Mouse (Mus musculus): ENCODE results near the gene Nfrkb. TPM values are rescaled to one million over a fixed set of nuclear protein-coding genes. Genes with fewer than 3 reads are reported as not detected.

The Nfrkb gene
- total RNA-seq, 2 experiments from 2014 or later, result 35.5 to 38.3 TPM

DNA sequence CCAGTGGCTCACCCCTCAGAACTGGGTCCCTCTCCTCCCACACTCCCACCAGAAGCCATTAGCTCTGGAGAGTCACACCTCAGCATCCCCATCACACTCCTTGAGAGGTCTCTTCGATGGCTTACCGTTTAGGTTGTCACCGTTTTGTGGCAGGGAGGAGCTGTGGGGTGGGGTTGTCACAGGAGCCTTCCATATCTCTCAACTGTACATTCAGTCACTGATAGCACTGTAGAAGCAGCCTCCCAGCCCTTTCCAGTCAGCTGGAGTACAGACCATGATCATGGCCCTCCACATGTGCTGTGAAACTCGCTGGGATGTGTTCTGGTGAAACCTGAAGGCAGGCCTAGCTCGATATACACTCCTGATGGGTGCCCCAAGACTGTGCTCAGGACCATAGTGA is 36.2 kb downstream of the Nfrkb start:
- no peak for DNase-seq (ENCODE audit: low spot score in 2 of 2)

DNA sequence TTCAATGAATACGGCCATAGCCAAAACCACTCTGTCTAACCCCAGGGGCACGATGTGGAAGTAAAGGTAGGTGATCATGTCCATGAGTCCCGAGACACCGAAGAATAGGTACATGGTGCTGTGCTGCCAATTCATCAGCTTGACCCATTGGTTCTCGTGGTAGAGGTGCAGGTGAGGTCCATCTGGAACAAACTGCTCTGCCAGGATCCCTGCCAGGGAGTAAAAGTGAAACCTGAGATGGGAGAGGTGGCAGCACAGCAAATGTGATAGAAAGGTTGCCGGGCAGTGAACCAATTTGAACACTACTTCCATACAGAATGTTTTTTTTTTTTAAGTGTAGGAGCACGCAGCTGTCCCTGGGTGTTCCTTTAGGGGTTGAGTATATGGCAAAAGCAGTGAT is 43.0 kb downstream of the Nfrkb start:
- no peak for DNase-seq (ENCODE audit: low spot score in 2 of 2)

DNA sequence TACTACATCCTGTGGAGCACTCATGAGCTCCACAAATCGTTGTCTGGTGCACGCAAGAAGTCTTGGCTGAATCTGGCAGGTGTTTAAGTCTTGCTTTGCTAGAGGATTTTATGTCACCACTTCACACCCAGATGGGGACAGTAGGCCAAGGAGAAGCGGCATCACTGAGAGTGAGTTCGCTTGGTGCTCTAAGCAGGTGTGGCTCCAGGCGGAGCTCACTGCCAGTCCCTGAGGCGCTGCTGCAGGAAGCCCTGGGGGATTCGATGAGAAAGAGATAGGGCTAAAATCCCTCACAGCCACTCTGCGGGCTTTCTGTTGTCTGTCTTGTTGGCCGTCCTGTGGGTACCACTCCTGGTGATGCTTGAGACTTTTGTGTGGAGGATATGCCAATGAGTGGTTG is 44.0 kb downstream of the Nfrkb start:
- DNase-seq (ENCODE audit: low spot score in 2 of 2), result no peak

DNA sequence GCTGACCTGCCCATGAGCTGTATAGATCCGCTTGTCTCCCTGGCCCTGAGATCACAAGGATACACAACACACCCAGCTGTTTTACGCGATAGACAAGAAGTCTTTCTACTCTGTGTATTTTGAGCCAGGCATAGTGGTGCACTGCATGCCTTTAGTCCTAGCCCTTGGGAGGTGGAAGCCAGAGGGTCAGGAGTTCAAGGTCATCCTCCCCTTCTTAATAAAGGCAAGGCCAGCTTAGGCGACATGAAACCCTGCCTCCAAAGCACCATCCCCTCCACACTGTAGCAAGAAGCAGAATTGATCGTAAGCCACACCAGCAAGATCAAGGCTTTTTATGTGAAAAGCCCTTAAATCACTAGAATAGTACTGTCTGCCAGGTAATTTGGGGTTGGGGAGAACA is 45.8 kb downstream of the Nfrkb start:
- DNase-seq (ENCODE audit: low spot score in 2 of 2), result no peak

DNA sequence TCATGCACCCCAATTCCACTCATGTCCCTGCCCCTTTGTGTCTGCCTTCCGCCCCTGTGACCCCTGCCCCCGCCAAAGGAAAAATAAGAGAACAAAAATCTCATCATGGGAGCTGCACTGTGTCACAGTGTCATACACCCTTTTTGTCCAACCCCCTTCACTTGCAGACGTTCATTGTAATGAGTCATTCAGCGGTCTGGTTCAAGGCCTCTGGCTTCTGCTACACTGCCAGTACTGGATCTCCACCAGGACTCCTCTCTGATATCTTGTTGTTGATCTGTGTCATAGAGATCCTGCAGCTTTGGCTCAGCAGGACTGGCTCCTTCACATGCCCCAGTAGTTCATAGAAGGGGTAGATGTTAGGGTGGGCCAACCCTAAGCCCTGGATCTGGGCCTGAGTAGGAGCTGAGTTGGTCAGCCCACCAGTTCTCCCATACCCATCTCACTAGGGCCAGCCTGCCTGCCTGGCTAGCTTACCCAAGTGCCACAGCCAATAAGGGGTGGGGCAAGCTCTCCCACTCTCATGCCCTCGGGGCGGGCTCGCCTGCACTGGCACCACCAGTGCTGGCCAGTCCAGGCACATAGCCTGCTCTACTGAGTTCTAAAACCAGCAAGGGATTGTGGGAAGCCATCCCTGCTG is 46.5 kb downstream of the Nfrkb start:
- no peak for DNase-seq (ENCODE audit: low spot score in 2 of 2)

DNA sequence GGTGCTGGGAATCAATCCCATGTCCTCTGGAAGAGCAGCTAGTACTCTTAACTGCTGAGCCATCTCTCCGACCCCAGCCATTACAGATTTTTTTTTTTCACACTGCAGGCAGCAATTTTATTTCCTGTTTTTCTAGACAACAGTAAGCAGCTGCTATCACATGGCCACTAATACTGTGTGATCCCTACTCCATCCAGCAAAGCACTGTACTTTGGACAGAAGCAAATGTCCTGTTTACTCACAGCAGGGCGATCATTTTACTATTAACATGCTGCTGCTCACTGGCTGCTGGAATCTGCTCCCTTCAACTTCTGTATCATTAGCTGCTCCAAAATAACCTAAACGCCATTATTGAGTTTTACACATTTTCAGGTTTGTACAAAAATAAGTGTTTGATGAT is 47.4 kb downstream of the Nfrkb start:
- DNase-seq (ENCODE audit: low spot score in 2 of 2), result no peak

DNA sequence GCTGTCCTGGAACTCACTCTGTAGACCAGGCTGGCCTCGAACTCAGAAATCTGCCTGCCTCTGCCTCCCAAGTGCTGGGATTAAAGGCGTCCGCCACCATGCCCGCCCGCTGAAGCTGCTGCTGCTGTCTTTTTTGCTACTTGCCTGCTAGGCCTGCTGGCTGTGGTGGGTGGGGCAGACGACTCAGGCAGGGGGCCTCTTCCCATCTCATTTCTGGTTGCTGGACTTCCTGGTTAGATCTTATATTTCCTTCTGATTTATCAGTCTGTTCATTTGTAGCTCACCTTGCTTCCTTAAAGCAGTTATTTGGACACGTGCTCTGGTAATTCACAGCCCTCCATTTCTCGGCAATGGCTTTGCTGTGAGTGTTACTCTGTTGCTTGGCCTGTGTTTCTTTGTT is 49.4 kb downstream of the Nfrkb start:
- DNase-seq (ENCODE audit: low spot score in 2 of 2), result no peak

DNA sequence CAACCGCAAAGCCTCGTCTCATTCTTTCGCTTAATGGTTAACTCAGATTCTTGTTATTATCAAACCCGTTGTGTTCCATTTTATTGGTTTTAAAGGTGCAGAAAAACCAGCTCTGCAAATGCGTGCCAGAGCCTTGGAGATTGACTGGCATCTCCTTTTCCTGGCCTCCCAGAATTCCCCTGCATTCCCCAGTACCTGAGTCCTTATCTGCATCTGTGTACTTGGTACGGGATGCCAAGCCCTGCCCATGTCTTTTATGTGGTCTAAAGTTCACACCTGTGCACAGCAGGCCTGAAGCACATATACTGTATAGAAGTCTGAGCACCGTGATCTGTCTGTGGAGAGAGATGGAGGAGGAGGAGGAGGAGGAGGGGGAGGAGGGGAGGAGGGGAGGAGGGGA is 51.9 kb downstream of the Nfrkb start:
- no peak for DNase-seq (ENCODE audit: low spot score in 2 of 2)

DNA sequence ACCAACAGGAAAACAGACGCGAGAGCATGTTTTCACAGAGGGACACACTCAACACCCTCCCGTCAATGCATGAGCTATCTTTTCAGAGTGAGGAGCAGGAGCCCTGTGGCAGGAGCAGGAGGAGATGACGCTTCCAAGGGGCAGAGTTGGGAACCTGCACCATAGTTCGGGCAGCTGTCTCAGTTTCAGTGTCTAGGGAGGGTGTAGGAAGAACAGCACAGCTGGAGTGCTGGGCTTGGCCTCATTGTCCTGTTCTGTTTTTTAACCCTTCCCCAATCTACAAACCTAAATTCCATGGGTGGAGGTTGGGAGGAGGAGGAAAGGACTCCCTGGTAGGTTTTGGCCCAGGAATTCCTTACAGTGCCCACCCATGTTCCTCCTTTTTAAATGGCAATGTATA is 52.8 kb downstream of the Nfrkb start:
- DNase-seq (ENCODE audit: low spot score in 2 of 2), result no peak

DNA sequence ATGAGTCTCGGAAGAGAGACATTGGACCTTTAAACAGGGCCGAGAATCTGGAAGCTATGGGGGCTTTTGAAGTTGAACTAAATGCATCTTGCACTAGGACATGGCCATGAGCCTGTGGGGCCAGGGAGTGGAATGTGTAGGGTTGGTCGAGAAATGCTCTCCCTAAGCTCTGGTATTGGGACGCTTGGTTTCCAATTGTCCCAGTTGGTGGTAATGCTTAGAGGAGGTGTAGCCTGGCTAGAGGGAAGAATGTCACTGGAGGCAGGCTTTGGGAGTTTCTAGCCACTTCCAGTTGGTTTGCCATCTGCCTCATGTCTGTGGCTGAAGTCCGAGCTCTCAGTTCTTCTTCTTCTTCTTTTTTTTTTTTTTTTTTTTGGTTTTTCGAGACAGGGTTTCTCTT is 53.3 kb downstream of the Nfrkb start:
- no peak for DNase-seq (ENCODE audit: low spot score in 2 of 2)

DNA sequence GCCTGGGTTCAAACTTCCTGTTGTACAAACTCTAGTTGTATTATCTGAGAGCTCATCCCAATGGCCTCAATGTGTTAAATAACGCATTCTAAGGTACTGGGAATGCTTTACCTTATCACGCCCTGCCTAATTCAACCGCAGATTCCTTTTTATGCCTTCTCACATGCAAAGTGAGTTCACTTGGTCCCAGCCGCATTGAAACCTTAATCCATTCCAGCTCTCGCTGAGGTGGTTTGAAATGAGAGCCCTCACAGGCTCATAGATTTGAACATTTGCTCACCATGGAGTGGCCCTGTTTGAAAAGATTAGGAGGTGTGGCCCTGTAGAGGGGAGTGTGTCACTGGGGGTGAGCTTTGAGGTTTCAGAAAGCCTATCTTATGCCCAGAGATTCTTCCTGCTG is 54.4 kb downstream of the Nfrkb start:
- no peak for DNase-seq (ENCODE audit: low spot score in 2 of 2)

DNA sequence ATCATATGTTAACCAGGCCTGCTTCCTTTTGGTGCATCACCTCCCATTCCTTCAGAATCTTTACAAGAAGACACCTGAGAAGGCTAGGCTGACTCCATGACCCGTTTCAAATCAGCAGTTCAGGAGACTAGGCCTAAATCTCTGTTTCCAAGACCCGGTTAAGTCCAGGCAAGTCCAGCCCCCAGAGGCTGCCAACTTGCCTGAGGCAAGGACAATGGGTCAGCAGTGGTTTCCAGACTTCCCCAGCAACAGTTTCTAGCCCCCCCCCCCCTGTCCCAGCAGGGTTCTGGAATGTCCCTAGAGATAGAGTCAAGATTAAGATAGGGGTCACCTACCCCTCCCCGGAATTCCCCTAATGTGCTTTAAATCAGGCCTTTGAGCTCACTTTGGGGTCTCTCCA is 55.5 kb downstream of the Nfrkb start:
- DNase-seq (ENCODE audit: low spot score in 2 of 2), result no peak

DNA sequence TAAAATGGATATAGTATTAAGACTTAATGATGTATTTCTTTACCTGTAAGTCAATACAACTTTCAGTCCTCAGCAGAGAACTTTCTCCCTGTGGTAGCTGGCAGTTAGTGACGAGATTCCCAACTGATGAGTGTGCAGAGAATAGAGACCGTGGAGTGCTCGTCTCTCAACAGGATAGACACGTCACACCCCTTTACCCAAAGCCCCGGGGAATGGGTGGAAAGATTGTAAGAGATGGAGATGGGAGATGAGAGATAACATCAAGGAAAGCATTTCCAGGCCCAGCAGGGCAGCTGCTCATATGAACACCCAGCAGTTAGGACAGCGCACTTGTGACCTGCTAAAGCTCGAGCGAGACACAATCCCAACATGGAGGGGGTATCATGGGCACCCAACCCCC is 58.2 kb downstream of the Nfrkb start:
- DNase-seq (ENCODE audit: low spot score in 2 of 2), result no peak

DNA sequence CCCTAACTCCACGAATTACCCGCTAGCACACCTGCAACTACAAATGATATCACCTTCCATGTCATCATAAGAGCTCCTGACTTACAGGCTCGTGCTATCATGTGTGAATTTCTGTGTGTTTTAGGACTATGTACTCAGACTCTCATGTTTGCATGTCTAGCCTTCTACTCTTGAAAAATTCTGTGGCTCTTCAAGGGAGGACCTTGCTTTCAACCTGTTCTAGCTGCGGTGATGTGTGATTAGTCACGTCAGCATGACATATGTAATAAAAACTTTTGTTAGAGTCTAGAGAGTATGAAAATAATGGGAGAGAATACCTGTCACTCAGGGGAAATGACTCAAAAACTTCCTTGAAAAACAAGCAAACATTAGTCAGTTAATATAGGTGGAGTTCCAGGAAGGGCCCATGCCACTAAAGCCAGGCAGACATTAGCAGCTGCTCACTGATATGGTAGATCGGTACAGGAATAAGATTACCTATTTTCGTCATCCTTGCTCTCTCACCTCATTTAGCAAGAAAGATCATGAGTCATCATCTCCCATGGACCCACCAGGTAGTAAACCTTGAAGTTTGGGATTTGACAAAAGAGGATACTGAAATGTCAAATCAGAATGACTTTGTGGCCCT is 63.3 kb downstream of the Nfrkb start:
- DNase-seq (ENCODE audit: low spot score in 2 of 2), result no peak

DNA sequence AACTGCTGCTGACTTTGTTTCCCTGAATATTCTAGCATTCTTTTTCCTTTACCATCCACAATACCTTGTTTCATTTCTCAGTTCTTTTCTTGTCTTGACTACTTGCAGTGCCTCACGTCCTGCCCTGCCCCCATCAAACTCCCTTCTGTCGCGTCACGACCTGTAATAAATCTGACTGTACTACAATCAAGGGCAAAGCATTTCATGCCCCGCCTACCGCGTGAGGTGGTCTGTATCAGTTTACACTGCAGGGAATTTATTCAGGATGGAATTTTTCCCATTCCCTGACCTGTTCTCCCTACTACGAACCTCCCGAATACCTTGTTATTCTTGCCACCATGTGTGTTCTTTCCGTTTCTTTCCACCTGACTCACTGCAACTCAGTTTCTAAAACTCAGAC is 66.2 kb downstream of the Nfrkb start:
- DNase-seq (ENCODE audit: low spot score in 2 of 2), result no peak

DNA sequence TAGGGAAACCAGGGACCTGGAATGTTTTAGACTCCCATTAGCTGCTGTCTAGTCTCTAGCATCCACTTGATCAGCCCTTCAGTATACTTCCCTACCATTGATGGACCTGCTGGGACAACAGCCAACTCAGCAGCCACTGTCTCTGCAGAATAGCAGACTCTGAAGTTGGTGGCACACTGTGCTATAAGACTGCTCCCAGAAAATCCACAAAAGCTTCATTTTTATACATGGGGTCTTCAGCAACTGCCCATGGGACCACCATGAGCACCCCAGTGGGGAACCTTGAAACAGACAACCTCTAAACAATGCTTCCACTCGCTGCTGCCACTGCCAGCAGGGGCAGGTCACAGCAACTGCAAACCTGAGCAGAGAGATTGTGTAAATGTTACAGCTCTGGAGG is 68.4 kb downstream of the Nfrkb start:
- DNase-seq (ENCODE audit: low spot score in 2 of 2), result no peak

DNA sequence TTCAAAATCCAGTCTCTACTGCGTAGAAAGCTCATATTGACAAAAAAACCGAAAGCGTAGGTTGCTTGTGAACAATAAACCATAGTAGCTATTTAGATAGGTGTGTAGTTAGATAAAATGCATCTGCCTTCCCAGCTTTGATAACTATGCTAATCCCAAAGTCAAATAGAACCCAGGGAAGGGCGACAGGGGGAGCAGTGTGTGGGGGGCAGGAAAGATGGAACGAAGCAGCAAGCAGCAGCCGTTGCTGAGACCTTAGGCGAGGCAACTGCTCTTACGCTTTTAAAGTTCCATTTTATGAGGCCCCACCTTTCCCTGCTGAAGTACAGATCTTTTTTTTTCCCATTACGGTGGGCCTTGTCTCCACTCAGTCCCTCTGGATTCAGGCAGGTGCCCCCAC is 77.2 kb downstream of the Nfrkb start:
- no peak for DNase-seq (ENCODE audit: low spot score in 2 of 2)

DNA sequence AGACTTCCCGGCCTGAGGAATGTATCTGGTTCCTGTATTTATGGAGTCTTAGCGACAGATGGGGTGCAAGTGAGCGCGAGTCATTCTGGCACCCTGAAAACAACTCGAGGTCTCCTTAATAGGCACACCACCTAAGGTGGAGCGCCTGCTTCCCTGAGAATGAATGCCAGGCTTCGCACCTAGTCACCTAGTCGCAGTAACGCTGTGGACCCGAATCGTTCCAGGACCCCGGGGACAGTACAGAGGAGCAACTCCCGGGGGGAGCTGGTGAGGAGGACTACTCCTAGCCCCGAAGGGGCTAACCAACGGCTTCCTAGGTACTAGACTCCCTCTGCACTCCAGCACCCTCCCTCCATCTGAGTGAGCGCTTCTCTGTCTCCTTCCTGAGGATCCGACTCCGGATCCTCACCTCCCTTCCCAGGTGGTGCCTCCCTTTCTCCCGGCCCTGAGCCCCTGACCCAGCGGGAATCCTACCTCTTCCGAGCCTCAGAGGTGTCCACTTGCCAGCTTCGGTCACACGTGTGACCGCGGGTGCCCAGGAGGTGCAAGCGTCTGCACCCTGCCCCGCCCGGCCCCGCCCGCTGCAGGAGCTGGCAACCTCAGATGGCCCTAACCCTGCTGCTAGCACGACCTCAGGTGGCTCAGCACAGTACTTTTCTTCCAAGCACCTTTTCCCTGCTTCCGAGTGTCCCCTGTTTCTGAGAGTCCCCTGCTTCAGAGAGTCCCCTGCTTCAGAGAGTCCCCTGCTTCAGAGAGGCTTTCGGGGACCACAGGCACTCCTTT is 77.9 kb downstream of the Nfrkb start, which contains the start of gene Tmem45b:
Gene Tmem45b, minus strand, starts transcription at position 771 of the 783 bp plus-strand sequence.
- no peak for DNase-seq (ENCODE audit: low spot score in 2 of 2)
